Mouse (Mus musculus) WW6 (cell line): ENCODE data around the gene Zmat5.

Source experiments
- DNase-seq: peaks from one replicate; pipeline ENCODE4 v3.0.0-alpha.2; 2013; ENCODE audit warnings: low read depth, low spot score

The Zmat5 gene

DNA sequence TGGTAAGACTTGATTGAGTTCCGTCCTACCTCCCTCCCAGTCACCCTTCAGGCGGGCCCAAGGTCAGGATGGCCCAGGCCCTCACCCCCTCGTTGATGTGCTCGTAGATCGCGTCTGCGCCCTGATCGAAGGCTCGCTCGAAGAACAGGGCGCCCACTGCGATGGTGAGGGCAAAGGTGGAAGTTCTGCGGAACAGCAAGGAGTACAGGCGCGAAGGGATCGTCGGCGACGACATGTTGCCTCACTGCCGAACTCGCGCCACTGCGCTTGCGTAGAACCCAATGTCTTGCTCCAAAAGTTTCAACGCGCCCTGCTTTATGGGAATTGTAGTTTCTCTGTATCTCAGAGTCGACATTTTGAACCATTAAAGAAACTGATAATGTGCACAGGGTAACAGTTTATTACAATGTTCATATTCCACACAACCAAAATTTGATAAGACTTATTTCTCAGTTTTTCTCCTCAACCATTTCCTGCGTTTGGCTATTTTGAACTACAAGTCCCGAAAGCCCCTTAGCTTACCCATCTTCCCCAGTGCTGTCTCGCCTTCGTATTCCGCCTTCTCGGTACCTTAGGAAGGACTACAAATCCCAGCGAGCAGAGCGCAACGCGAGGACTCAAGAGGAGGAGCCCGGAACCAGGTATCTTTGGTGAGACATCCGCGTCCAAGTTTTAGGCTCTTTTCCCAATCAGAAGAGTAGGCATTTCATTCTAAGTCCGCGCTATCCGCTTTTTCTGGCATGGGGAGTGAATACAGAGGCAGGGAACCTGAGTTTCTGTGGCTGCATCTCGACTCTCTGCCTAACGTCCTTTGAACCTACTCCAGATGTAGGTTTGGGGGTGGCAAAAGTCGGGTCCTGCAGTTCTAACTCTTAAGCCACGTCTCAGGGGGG is at the start of gene Zmat5, which contains the start of gene Uqcr10:
Gene Zmat5, plus strand, starts transcription at position 607 of the 893 bp plus-strand sequence.
Gene Uqcr10, minus strand, starts transcription at position 271 of the 893 bp plus-strand sequence.
- peak; percentile 95 for DNase-seq

DNA sequence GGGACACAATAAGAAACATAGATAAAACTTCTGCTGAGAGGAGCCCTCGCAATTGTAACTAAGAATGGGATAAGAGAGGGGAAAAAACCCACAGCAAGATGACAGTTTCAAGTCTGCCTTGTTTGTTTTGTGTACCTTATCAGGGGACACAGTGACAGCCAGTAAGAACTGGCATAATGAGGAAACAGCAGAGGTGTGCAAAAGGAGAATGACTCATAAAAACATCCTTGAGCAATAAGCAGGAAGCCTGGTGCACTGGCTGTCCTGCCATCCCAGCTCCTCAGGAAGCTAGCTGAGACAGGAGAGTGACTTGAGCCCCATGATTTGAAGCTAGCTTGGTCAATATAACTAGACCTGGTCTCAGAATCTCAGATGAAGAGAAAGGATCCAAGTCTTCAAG is 44.7 kb upstream of the Zmat5 start:
- no peak for DNase-seq

DNA sequence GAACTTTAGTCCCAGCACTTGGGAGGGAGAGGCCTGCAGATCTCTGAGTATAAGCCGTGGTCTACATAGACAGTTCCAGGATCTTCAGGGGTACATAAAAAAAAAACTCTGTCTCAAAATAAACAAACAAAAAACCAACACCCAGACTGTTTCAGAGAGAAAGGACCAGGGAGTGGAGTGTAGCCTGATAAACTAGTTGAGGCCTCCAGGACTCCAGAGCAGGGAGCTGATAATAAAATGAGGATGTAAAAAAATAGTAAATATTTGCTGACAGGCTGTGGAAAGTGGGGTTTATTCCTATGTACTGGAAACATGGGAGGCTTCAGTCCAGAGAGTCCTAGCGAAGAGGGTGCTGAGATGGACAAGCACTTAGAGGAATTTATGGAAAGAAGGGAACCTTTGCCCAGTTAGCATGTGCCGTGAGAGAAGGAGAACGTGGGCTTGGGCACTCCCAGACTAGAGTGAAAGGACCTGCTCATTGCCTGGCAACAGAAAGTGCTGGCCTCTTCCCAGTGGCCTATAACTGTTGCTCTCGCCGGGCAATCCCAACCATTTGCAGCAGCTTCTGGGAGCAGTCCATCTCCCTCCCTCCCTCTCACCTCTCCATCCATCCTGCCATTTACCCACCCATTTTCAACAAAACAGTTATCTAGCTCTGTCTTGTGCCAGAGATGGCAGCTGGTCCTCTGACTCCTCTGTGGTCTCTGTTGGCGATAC is 44.0 kb upstream of the Zmat5 start:
- no peak for DNase-seq

DNA sequence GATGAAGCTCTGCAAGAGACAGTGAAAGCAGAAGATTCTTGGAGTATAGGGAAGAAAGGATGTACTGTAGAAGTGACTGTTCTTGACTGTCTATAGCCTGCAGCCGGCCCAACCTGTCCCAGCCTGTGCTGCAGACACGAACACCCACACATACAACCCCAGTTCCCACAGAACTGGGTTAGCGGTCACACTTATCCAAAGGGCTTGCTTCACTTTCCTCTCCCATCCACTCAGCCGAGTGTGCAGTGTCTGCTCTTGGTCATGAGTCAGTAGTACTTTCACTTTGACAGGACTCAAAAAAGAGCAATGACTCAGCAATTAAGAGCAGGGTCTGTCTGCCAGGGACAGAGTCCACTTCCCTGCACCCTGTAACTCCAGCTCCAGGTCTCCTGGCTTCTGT is 43.2 kb upstream of the Zmat5 start:
- no peak for DNase-seq

DNA sequence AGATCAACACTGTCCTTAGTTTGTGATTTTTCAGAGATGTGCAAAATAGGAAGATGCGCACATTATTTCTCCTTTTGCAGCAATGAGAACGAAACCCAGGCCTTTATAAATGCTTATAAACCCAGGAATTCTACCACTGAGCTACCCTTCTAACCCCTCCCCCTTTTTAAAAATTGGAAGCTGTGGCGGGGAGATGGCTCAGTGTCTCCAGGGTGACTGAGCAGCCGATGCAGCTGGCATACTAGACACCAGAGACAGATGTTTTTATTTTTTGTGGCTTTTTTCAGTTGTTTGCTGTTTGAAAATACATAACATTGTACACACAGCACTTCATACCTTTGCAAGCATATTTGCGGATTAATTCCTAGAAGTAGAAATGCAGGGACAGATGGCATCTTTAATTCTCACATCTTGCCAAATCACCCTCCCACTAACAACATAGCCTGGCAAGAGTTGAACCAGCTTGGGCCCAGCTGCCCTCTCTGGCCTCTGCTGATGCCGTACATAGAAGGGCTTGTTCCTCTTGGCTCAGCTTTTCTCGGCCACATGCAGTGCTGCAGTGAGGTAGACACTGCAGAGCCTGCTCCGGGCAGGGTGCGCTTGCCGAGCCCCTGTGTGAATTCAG is 42.5 kb upstream of the Zmat5 start:
- no peak for DNase-seq

DNA sequence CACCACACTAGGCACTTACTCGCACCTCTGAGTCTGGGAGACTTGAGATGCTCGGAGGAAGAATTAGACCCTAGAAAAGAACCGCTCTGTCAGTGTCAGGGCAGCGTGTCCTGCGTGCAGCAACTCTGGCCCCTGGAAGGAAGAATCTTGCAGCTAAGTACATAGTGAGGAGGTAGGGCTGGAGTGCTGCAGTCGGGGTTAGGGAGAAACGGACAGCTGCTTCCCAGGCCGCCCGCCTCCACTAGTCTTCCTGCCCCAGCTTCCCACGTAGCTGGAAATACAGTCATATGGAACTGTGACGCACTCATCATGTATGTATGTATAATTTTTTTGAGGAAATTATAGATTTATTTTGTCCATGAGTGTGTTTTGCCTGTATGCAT is 42.0 kb upstream of the Zmat5 start:
- DNase-seq = no peak

DNA sequence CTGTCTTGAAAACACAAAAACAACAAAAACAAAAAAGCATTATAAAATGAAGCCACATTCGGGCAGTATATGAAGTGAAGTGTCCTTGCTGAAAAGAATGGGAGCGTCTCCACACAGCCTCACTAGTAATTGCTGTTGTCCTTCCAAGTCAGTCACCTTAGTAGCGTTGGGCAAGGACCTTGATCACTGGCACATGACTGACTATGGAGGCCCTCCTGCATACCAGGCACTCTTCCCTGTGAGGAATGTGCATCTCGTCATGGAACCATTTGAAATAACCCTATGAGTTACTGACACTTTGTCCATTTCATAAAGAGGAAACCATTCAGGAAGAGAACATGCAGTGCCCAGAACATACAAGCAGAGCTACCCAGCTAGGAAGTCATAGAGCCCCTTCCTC is 32.7 kb upstream of the Zmat5 start:
- no peak for DNase-seq

DNA sequence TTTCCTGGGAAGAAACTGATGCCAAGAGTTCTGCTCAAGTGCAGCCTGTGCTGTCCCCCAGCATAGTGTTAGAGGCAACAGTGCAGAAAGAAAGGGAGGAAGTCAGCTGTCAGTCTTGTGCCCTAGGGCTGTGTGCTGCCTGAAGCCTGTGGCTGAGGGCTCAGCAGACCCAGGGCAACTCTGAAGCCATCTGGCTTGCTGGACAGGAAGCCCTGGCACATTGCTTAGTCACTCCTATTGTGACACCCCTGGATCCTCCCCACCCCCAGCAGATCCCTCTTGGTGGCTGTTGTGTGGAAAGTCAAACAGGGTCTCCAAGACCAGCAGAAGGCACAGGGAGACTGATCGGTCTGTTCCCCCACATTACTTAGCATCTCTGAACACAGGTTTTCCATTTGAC is 29.9 kb upstream of the Zmat5 start:
- no peak for DNase-seq

DNA sequence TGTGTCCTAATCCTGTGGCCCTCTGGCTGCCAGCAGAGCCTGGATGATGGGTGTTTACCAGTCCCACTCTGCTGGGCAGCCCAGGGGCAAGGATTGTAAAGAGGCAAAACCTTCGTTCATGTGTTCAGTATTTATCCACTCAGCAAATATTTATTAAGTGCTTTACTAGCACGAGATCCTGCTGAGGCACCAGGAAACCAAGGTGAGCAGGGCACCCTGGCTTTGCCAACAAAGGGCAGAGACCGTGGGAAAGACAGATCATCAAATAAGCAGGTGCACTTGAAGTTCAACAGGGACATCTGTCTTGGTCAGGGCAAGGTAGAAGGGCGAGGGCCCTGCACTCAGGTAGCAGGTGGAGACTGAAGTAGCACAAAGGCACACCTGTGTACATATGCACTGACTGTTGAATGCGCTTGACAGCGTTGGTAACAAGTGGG is 29.3 kb upstream of the Zmat5 start:
- DNase-seq = no peak

DNA sequence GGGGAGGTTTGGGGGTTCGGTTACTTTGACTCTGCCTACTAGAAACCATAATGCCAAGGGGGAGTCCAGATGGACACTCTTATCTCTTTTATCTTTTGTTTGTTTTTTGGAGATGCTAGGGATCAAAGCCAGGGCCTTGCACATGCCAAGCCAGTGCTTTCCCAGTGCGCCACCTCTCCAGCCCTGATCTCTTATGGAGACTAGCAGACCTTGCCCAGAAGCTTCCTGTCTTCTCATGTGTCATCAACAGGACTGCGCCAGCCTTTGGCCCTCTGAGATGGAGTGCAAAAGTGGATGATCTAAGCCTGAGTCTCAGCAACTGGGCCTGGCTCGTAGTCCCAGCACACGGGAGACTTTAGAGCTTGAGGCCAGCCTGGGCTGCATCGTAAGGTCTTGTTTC is 28.8 kb upstream of the Zmat5 start:
- no peak for DNase-seq

DNA sequence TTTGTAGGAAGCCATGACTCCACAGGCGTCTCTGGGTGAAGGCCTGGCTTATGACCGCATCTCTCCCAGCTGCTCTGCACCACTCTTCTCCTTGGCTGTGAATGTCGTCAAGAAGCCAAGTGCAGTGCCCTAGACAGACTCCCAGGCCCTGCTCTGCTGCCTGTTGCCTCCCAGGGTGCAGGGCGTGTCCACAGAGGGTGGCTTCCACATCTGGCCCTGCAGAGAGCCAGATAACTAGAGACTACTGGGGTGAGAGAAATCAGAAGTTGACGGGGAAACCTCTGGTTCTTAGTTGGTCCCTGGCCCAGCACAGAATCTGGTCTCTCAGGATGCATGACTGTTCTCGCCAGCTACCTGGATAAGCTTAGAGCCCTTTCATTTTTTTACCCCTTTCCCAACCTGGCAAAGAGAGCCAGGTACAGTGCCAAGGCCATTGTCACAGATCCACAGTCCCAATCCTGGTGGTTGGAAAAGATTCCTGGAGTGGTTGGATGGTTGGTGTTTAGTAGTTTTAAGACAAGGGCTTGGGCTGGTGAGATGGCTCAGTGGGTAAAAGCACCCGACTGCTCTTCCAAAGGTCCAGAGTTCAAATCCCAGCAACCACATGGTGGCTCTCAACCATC is 27.1 kb upstream of the Zmat5 start:
- no peak for DNase-seq

DNA sequence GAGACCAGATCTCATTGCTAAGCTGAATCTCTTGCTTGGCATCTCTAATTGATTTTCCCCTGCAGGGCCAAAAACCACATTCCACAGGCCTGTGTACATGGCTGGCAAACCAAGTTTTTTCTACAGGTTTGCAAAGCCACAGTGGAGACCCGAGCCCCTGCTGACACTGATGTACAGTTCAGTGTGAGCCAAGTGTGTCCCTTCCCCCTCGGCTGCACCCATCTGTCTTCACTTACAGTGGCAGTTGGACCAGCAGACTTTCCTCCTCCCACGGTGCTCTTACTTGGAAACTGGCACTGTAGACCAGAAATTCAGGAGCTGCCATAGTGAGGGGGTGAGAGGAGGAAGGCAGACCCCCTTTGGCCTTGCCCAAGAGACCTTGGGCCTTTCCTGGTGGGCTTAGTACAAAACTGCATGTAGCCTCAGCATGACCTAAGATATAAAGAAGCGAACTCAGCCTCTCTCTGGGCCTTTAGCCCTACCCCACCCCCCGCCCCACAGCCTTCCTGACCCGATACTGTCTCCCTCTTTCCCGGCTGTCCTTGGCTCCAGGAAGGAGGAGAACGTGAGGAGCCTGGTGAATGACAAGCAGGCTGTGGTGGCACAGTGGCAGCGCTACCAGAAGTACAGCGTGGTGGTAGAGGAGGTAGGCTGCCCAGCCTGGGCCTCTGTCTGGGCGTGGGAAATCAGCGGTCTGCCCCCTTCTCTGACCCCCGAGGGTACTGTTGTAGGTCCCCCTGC is 25.6 kb upstream of the Zmat5 start:
- DNase-seq = no peak

DNA sequence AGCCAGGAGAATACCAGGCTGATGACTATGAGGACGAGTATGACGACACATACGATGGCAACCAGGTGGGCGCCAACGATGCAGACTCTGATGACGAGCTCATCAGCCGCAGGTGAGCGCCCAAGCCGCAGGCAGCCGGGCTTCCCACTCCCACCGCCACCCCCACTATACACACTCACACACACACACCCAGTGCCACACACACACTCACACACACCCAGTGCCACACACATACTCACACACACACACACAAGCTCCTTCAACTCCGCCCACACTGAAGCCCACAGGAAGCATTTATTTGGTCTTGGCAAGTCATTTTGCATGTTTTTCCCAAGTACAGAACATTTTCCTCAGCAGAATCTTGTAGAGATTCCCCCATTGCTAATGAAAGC is 25.0 kb upstream of the Zmat5 start:
- no peak for DNase-seq

DNA sequence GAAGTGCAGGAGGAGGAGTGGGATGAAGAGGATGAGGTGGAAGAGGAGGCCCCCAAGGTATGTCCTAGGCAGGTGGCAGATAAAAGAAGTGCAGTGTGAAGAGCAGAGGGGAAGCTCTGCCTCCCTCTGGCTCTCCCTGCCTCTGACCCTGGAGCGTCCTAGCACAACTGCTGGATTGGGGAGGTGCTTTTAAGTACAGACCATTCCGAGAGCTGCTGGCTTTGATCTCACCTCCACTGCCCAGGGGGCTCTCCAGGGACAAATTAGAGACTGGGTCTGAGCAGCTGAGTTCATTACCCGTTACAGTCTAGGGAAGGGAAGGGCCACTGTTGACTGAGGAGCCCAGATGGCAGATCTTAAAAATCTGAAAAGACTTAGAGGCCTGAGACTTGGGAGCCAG is 24.4 kb upstream of the Zmat5 start:
- DNase-seq = no peak

DNA sequence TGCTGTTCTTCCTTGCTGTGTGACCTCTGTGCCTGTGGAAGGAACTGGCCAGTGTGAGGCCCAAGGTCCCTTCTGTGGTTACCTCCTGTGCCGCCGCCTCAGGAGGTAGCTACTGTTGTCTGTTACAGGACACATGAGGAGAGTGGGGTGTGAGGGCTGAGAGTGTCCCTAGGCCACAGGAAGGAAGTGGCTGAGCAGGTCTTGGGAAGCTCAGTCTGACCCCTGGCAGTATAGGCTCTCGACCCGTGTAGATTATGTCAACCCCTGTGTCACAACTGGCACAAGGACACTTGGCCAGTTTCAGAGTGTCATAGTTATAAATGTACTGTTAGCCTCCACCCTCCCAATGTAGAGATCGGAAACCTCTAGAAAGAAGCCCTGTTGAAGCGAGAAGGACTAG is 21.0 kb upstream of the Zmat5 start:
- no peak for DNase-seq

DNA sequence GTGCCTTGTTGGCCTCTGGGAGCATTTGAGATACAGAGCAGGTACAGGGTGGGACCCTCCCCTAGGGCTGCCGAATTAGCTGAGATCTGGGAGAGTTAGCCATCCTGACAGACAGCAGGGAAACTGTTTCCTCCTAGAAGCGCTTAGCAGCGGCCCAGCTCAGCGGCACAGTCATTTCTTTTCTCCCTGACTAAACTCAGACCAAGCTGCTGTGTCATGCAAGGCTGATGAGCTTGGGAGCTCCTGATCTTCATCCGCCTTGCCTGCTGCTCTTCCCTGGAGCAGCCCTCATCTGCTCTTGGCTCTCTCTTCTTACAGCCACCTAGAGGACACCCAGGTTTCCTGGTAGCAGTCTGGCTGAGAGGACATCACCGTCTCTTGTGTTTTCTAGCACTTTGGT is 20.3 kb upstream of the Zmat5 start:
- DNase-seq = no peak

DNA sequence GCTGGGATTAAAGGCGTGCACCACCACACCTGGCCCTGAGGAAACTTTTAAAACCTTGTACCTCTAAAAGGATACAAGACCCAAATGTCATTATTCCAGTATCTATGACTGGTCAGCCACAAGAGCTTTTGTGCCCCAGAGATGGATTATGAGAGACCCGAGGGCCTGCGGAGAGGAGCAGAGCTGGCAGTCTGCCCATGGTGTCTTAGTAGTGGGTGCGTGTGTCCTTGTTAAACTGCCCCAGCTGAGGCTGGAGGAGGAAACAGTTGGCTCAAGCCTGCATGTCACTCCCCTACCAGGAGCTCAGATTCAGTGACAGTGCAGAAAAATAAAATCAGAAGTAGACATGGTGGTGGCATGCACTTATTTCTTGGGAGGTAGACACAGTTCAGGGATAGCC is 19.4 kb upstream of the Zmat5 start:
- DNase-seq = no peak

DNA sequence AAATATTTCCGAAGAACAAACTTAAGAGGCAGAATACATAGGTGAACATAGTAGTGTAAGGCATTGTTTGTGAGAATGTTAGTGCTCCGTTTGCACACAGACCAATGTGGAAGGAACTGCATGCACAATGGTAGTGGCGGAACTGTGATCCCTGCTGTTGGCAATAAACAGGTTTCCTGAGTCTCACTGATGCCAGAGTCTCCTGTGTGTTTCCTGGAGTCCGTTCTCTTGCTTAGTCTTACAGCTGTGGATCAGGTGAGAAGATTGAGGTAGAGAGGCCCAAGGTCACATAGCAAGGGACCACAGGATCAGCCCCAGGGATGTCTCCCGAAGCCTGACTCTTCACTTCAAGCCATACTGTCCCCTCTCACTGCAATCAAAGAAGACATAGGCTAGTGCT is 19.0 kb upstream of the Zmat5 start:
- DNase-seq = no peak

DNA sequence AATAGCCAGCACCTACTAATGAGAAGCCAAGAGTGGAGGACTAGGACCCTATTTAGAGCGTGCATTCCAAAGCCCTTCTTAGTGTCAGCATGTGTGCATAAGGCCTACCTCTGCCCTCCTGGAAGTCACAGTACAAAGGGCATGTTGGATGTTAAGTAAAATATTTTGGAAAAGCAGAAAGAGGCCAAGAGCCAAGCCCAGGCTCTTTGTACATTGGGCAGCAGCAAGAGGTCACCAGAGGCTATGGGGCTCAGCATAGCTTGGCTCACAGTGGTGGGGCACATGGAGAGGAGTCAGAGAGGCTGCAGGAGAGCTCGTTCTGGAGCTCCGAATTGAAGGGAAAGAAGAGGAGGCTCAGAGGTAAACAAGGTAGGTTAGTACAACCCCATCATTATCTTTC is 17.5 kb upstream of the Zmat5 start:
- DNase-seq = no peak

DNA sequence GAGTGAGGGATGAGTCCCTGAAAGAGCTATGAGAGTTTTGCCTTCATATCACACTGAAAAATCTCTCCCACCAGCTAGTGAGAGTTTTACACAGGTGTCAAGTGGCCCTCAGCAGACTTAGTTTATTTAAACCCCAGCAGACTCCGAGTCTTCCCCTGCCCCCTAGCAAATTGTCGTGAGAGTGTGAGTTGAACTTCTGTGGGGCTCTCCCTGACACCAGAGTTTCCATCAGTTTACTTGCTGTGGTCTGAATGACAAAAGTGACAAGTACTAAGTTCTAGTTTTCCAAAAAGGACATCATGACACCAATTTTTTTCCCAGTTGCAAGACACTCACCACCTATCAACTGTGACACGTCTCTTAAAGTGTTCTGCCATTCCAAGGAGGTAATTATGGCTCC is 16.6 kb upstream of the Zmat5 start:
- DNase-seq = no peak

DNA sequence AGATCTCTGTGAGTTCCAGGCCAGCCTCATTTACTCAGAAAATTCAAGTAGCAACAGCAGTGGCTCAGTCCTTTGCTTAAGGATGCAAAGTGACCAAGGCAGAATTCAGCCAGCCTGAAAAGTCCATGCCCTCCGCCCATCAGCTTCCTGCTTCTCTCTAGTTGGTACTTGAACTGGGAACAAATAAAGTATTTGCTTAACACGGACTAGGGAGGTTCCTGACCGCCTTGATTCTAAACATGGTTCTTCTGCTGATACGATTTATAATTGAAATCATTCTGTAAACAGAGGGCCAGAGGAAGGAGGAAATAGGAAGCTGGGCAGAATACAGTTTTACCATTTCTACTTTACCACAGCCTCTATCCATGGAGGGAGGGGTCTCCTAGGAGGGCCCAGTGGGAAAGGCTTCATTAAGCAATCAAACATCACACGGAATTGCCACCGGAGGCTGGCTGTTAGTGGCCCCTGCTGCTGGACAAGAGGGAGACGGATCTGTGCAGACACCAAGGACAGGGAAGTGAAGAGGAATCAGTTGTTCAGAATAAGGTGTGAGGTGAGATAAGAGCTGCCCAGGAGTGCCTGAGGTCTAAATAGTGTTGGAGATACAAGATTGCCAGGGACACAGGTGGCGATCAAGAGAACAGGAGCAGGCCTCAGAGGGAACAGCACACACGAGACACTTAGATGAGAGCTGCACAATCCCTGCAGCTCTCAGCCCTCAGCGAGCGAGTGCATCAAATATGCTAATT is 15.7 kb upstream of the Zmat5 start:
- no peak for DNase-seq
